Mouse (Mus musculus) thymus, adult 18-20 months (tissue): ENCODE results near the gene Pkp4.

Experiments
- DNase-seq, 2 experiments: peaks; one replicate each; pipeline ENCODE4 v3.0.0; 2022; ENCODE audit warnings: mixed read lengths in 2 of 2

Gene Pkp4

DNA sequence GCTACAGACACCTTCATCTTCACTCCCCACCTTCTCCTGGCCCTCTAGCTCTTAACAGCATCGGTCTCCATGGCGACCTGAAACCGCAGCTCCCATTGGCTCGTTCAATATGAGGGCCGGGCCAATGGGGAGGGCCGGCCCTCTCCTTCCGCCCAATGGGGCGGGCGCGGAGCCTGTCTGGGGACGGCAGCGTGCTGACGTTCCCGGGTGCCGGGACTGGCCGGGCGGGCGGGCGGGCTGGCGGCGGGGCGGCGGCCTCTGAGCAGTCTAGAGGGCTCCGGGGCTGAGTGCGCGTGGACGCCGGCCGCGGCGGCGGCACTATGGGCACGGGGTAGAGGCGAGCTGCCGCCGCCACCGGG lies at the start of gene Pkp4, which contains the start of gene Ccdc148:
Gene Pkp4, plus strand, starts transcription at position 246 of the 359 bp plus-strand sequence.
Gene Ccdc148, minus strand, starts transcription at position 79 of the 359 bp plus-strand sequence.
- DNase-seq: peak; percentile 89 to 91

DNA sequence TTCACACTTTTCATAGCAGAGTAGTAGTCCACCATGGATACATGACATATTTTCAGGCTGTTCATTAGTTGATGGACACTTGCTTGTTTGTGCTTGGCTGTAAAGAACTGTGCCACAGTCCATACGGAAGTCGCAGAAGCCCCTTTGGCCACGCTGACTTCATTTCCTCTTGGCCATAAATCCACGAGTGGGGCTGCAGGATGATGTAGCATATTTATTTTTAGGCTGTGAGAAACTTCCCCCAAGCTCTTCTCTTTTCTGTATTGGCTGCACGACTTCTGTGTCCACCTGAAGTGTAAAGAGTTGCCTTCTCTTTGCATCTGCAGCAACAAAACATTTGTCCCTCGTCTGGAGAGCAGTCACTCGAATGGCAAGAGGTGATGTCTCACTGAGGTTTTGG lies 31.6 kb upstream of the Pkp4 start:
- DNase-seq: no peak

DNA sequence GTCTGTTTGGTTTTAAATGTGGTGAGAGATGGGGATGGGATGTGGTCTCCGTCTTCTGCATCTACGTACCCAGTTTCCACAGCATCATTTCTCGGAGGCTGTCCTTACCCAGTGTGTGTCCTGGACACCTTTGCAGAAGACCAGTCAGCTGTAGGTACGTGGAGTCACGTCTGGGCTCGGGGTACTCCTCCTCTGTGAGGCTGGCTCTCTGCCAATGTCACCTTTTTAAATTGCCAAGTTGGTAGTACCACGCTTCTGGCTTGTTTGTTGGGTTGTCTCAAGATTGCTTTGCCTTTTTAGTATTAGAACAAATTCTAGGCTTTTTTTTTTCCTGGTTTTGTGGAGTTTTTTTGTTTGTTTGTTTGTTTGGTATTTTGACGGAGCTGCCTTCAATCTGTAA lies 30.8 kb upstream of the Pkp4 start:
- DNase-seq: no peak

DNA sequence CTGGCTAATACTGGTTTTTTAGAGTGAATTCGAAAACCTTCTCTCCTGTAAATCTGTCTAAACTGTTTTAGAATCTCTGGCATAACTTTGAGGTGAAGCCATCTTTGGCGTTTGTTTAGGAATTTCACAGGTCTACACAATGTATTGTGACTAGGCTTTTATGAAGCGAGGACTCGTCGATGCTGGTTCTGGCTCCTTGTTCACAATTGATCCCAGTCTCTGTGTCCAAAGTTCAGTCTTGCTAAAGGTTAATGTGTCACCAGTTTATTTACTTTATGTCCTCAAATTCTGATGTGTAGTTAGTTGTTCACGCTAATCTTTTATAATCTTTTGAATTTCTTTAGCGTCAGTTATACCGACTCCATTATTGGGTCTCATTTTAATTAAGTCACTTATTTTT lies 29.6 kb upstream of the Pkp4 start:
- no peak for DNase-seq

DNA sequence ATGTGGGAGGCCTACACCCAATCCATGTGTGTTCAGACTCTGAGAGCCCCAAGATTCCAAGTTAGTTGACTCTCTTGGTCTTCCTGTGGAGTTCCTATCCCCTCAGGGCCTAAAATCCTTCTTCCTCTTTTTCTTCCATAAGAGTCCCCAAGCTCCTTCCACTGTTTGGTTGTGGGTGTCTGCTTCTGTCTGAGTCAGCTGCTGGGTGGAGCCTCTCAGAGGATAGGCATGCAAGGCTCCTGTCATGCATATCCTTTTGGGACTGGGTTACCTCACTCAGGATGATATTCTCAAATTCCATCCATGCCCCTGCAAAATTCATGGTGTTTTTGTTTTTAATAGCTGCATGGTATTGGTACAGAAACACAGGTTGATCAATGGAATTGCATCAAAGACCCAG lies 5.2 kb upstream of the Pkp4 start:
- no peak for DNase-seq

DNA sequence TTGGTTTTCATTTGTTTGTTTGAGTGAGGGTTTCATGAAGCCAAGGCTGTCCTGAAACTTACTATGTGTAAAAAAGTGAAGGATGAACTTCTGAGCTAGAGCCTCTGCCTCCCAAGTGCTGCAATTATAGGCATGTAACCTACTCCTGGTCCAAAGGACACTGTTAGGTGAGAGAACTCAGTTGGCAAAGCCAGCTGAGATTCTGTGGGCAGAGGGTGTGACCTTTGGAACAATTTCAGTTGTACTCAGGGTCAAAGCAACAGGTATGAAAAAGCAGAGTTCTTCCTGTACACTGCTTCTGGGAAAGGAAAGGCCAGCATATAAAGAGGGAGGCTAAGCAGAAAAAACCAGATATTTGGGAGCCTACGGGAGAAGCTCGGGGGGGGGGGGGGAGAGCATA lies 2.5 kb upstream of the Pkp4 start:
- no peak for DNase-seq

DNA sequence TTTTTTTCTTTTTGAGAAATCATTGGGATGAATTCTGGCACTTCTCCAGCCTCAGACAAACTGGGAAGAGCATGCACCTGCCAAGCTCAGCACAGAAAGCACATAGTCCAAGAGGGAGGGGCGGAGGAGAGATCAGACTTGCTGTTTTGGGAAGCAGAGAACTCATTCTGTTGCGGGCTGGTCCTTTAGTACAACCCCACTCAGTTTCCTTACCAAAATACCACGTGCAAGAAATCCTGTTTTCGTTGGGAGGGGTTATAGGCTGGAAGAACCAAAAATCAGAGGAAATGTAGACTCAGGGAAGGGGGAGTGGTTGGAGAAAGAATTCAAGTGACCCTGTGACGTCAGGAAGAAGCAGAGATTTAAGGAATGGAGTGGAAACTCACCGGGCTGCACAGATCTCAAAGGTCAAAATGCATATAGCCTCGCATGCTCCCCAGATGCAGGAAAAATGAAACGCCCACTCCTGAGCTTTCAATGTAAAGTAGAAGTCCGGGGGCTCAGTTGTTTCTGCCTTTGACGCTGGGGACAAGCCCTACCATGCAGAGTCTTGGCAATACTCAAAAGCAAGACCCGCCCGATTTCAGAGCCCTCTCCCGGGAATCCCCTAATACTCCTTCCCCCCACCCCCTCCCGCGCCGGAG lies 567 bp upstream of the Pkp4 start:
- DNase-seq: no peak

DNA sequence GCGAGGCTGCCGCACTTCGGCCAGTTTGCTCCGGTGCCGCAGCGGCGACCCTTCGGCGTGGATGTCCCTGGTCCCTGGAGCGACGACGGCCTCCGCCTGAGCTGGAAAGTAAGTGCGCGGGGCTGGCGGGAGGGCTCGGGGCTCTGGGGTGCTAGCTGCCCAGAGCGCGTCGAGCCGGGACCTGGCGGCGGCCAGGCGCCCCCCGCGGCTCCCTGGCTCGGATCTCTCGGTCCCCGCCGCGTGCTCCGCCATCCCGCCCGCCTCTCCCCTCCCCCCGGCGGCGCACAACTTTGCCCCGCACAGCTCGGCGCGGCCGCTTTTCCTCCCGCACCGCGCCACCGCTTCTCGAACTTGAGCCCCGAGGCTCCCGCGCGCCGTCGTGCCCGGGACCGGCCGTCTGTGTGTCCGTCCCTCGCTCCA lies 381 bp downstream of the Pkp4 start:
- peak in 1 of 2 experiments; percentile 26 for DNase-seq

DNA sequence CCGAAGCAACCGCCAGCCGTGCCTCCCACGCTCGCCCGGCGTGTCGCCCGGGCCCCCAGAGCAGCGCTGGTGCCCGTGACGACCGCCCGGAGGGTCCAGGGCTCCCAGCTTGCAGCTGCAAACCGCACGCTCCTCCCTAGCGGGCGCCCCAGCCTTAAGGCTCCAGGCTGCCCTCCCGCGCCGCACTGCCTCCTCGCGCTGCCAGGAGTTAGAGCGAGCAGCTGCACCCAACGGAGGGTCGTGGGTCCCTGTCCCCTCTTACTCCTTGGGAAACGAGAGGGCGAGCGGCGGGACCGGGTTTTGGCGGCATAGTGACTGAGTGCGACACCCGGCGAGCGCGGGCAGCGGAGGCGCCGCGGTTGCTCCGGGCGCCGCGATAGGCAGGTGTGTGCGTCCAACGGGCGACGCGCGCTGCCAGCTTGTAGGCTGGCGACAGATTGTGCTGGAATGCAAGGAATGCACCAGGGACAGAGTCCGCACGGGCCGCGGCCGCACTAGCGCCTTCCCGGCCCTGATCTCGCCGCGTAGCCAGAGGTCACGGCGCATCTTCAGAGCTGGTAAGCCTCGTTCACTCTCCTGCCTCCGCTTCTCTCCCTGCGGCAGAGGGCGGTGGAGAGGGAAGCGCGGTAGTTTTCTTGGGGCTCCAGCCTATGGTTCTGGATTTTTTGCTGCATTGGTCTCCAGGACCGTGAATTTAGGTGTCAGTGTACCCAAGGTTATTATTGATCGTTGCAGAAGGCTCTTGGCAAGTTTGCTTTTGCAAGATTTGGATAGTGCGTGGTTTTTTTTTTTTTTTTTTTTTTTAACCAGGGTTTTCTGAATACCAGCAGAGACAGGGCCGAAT lies 1.0 kb downstream of the Pkp4 start:
- peak; percentile 50 to 52 for DNase-seq

DNA sequence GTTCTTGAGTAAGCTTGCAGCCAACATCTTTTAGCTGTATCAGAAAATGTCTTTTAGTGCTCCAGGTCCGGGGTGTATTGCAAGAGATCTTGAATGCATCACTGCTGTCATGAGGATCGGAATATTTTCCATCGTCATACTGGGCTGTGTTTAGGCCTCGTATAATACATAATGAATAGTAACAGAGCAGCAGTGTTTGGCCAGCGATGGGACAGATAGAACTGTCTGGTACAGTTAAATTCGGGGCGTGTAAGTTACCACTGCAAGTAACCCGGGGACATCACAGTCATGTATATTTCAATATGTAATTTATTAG lies 1.6 kb downstream of the Pkp4 start:
- no peak for DNase-seq

DNA sequence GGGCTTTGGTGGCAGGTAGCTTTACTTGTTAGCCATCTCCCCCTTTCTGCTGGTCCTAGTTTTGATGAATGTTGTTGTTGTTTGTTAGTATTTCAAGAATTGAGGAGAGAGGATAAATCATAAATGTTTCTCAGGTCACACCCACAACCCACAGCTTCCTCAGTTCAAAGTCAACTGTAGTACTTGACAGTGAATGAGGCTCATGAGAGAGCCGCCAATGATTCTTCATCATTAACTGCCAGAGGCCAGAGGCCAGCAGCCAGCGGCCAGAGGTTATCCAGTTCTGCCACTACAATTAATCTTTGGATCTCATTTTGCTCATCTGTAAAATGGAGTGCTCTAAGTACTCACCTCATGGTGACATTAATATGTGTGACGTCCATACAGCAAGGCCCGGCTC lies 6.3 kb downstream of the Pkp4 start:
- no peak for DNase-seq

DNA sequence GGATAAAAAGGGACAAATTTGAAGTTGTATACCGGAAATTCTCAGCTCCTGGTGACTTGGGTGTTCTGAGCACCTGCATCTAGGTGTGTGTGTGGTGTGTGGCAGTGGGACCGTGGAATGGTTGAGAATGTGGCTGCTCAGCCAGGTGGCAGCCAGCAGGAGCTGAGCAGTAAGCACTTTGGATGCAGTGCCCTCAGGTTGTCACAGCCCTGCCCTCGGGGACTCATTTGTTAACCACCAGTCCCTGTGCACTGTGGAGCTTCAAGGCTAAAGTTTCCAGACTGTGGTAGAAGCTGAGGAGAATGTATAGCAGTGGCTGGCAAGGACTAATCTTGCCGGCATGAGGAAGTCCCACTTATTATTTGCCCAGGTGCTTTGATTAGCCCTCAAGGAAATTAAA lies 7.2 kb downstream of the Pkp4 start:
- DNase-seq: no peak

DNA sequence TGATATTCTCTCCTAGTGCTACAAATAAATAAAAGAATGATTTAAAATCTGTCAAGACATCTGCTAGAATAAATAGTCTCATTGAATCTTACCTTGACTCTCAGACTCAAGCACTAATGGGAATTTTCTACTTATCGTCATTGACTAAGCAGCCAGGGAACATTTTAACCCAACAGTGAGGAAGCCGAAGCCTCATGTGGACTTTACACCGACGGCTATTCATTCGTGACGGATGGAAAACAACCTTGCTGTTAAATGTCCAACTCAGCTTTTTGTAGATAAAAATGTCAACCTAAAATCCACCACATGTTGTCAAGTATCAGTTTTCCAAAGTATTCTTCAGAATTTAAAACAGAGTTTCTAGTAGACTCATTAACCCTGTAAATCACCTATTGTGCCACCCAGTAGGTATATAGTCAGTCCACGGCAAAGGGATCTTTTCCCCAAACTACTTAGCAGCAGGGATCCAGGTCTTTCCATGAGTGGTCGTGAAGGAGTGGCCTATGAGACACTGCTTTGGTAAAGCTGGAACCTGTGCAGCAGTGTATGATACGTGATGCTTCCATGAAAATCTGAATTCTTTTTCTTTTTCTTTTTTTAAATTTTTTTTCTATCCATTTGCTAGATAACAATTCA lies 9.0 kb downstream of the Pkp4 start:
- no peak for DNase-seq

DNA sequence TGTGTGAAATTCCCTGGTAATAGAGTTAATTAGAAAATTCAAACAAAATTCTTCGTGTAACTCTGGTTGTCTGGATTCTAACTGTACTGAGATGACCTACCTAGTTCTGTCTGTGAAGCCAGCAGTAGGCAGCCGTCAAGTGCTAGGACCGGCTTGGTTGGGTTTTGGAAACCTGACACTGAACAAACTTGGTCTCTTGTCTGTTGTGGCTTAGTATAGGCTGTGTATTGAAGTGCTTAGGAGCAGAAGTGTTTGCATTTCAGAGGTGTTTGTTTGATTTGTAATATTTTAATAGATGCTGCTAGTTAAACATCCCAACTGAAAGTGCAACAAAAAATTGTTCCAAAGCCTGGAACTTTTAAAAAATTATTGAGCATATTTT lies 9.5 kb downstream of the Pkp4 start:
- DNase-seq: no peak

DNA sequence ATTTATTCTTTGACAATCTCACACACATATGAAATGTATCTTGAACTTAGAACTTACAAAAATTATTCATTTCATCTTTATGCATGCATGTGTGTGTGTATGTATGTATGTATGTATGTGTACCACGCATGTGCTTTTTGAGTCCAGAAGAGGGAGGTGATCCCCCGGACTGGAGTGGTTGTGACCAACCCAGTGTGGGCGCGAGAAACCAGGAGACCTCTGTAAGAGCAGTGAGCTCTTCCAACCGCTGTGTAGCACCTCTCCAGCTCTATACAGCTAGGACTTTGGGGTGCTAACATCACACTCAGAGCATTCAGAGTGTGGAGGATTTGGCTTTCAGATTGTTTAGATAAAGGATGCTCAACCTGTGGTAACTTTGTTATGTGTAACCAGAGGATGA lies 9.9 kb downstream of the Pkp4 start:
- DNase-seq: no peak

DNA sequence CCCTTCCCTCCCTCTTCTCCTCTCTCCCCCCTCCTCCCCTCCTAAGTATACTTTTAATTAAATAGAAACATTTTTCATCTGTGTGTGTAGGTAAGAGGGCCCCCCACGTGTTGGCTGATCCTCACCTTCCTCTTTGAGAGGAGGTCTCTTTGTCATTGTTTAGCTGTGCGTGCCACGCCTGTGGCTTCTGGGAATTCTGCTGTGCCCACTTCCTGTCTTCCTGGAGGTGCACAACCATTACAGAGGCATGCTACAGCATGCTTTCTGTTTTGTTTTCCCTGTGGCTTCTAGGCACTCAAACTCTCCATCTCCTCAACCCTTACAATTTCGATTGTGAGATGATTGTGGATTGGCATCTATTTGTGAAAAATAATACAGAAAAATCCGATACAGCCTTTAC lies 10.9 kb downstream of the Pkp4 start:
- no peak for DNase-seq

DNA sequence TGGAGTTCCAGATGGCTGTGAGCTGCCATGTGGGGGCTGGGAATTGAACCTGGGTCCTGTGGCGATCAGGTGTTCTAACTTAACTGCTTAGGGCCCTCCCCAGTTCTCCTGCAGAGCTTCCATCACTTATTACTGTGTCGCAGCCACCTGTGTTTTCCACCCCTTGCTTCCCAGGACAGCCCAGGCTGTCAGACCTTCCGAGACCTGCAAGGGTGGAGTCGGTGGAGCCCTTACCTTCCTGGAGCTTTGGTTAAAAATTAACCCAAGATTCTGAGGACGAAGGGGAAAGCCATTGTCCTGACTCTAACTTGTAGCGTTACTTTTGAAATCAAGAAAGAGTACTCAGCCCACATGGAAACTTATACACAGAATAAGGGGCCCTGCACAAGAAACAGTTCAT lies 15.3 kb downstream of the Pkp4 start:
- DNase-seq: no peak

DNA sequence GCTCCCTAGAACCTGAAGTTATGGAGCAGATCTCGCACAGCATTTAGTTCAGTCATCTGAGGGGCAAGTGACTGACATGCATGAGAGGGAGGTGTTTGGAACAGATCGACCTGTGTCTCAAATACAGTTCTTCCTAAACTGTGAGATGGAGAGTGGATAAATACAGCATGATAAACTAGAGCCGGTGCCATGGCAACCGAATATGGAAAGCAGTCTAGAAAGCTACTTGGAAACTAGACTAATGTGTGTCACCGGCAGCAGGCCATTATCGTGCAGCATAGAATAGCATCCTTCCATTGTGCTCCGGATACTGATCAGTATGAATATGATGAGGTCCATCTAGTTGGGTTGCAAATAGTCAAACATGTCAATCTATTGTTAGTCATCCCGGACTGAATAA lies 17.5 kb downstream of the Pkp4 start:
- no peak for DNase-seq

DNA sequence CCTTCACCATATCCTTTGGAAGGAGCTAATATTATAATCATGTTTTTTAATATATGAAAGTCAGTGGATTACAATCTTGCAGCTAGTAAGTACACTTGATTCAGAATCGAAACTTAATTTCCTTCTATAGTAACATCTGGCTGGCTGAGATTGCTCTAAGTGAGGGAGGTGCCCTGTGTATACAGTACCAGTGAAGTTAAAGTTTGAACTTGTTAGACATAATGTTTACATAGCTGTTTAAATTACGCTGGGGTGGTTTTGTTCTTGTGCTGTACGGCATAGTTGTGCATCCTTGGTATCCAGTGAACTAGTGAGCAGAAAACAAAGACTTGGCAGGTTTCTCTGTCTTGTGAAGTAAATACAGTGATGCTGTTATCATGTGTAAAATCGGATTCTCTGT lies 18.3 kb downstream of the Pkp4 start:
- DNase-seq: no peak

DNA sequence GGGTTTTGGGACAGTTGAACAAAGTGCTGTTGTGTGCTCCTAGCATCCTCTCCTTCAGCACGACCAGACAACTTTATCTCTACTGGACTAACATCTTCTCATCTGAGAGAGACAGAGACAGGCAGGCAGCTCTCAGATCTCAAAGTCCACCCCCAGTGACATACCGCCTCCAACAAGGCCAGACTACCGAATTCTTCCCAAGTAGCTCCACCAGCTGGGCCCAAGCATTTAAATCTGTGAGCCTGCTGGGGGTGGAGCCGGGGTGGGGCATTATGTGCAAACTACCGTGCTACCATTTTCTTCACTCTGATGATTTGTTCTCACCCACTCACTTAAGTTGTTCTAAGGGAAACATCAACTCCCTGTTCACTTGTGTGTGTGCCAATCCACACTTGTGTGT lies 18.8 kb downstream of the Pkp4 start:
- DNase-seq: no peak

DNA sequence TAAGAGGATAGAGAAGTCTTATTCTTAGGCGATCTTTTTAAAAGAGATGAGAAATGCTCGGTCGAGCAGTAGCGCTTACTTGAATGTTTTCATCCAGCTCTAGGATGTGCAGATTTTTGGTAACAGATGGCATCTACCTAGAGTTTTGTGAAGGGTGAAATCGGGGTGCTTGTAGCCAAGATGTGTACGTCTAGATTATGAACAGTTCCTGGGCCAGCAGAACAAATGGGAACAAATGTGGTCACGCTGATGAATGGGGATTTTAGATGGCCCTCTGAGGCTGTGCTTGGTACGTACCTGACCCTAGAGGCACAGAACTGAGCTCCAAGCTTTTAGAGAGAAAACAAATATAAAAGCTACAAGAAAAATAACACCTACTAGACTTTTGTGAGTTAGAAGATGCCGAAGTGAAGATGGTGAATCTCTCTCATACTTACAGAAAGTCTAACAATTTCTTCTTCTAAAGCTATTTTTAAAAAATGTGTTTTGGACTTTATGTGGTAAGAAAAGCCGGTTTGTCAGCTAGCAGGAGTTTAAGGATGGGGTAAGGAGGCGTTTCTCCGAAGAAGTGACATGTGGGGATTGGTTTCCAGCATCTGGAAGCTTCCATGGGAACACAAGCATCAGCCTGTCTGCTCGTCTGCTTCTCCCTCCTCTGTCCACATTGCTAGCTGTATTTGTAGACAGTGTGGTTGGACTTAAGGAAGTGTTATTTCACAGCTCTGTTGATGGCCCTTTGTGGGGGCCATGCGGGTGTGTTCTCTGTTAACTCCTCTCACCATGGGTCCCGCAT lies 20.9 kb downstream of the Pkp4 start:
- DNase-seq: no peak

DNA sequence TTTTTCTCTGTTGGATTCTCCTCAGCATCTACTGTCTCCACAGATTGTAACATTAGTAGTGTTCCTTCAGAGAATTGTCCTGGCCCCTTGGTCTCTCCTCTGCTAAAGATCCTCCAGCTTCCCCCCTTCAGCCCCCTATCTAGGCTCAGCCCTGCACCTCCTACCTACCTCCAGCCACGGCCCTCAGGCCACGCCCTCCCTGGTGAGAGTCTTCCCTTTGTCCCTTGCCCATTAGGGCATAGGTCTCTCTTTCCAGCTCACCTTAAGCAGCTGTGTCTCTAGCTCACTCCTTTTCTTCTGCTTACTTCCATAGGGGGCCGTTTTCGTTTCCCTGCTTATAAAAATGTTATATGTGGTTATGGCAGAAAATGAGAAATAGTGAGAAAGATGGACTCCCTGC lies 22.9 kb downstream of the Pkp4 start:
- no peak for DNase-seq
